Mouse (Mus musculus) left cerebral cortex, adult 11 months (tissue): ENCODE measurements around the gene Armc10.
A peak's percentile ranks its signal among the peaks of the same experiment; 100 is the strongest.
"Not testable (repeated sequence)": the region's sequence is repeated elsewhere in the genome, so short reads cannot be mapped to it uniquely, and the experiment has no call there.

Experiments
- DNase-seq: peaks from one replicate; pipeline ENCODE4 v3.0.0; 2022; ENCODE audit warnings: low spot score

The Armc10 gene

GRCm38 (mm10) chr5:21645439-21646132 lies at the start of gene Armc10, which contains the start of gene Fbxl13:
Gene Armc10 (plus strand): TSS chr5:21645813.
Gene Fbxl13 (minus strand): TSS chr5:21645634.
- DNase-seq: peak; percentile 89

- not testable (repeated sequence) for DNase-seq
These were observed 46.1 kb upstream of the Armc10 start for GRCm38 (mm10) chr5:21599536-21599935.

- no peak for DNase-seq
These were observed 45.7 kb upstream of the Armc10 start for GRCm38 (mm10) chr5:21599961-21600360.

- no peak for DNase-seq
These were observed 39.7 kb upstream of the Armc10 start for GRCm38 (mm10) chr5:21605936-21606335.

- peak; percentile 40 for DNase-seq
These were observed 37.0 kb upstream of the Armc10 start for GRCm38 (mm10) chr5:21608311-21609304.

- DNase-seq: no peak
These were observed 34.6 kb upstream of the Armc10 start for GRCm38 (mm10) chr5:21610996-21611395.

GRCm38 (mm10) chr5:21614299-21614698 lies 31.3 kb upstream of the Armc10 start:
- not testable (repeated sequence) for DNase-seq

- no peak for DNase-seq
These were observed 29.1 kb upstream of the Armc10 start for GRCm38 (mm10) chr5:21616450-21617009.

- no peak for DNase-seq
These were observed 19.7 kb upstream of the Armc10 start for GRCm38 (mm10) chr5:21625916-21626315.

- DNase-seq: no peak
These were observed 4.7 kb upstream of the Armc10 start for GRCm38 (mm10) chr5:21640961-21641360.

- no peak for DNase-seq
These were observed 2.0 kb upstream of the Armc10 start for GRCm38 (mm10) chr5:21643606-21644005.

GRCm38 (mm10) chr5:21644891-21645438 lies 648 bp upstream of the Armc10 start:
- no peak for DNase-seq

- no peak for DNase-seq
These were observed 499 bp downstream of the Armc10 start for GRCm38 (mm10) chr5:21646133-21646491.

GRCm38 (mm10) chr5:21650736-21651135 lies 5.1 kb downstream of the Armc10 start:
- DNase-seq: no peak

- DNase-seq: no peak
These were observed 6.4 kb downstream of the Armc10 start for GRCm38 (mm10) chr5:21651885-21652612.

- DNase-seq: no peak
These were observed 11.3 kb downstream of the Armc10 start for GRCm38 (mm10) chr5:21656912-21657311.

GRCm38 (mm10) chr5:21658038-21658437 lies 12.4 kb downstream of the Armc10 start:
- no peak for DNase-seq

- peak; percentile 64 for DNase-seq
These were observed 13.2 kb downstream of the Armc10 start for GRCm38 (mm10) chr5:21658623-21659395.

- no peak for DNase-seq
These were observed 15.2 kb downstream of the Armc10 start for GRCm38 (mm10) chr5:21660850-21661249.

- no peak for DNase-seq
These were observed 17.5 kb downstream of the Armc10 start for GRCm38 (mm10) chr5:21663081-21663480.
